Mouse (Mus musculus) neural tube, embryonic 15.5 days (tissue): ENCODE measurements at regions not wholly inside any gene's neighbourhood (a gene's known extent, or its start where the extent isn't known, plus 50 kb on each side); places are given as distances from the start of the nearest gene placed in this dataset.

ENCODE experiments used
- ATAC-seq: fragments of 200-750 bp; cut with Nextera tagmentation; 2 replicates; pipeline ENCODE4 v1.8.0; 2017; ENCODE audit warnings: mild to moderate bottlenecking, moderate TSS enrichment, moderate library complexity; ENCODE audit not compliant: low FRiP score
- H3K27ac ChIP-seq: fragments of 300-500 bp; sonication (generic); replicated peaks from 2 replicates; pipeline ENCODE4 v1.5.1; 2015; ENCODE audit warnings: mild to moderate bottlenecking, inconsistent platforms
- H3K27me3 ChIP-seq: fragments of 300-500 bp; sonication (generic); replicated peaks from 2 replicates; pipeline ENCODE4 v1.6.1; 2015; ENCODE audit warnings: inconsistent platforms
- H3K36me3 ChIP-seq: fragments of 300-500 bp; sonication (generic); 2 replicates; pipeline ENCODE4 v1.6.1; 2015; ENCODE audit warnings: inconsistent platforms
- H3K4me1 ChIP-seq: fragments of 300-500 bp; sonication (generic); 2 replicates; pipeline ENCODE4 v1.6.1; 2015; ENCODE audit warnings: inconsistent platforms
- H3K4me2 ChIP-seq: fragments of 300-500 bp; sonication (generic); 2 replicates; pipeline ENCODE4 v1.6.1; 2015; ENCODE audit warnings: inconsistent platforms, mild to moderate bottlenecking, moderate library complexity
- H3K4me3 ChIP-seq: fragments of 300-500 bp; sonication (generic); replicated peaks from 2 replicates; pipeline ENCODE4 v1.5.1; 2015; ENCODE audit warnings: mild to moderate bottlenecking, inconsistent platforms
- H3K9ac ChIP-seq: fragments of 300-500 bp; sonication (generic); replicated peaks from 2 replicates; pipeline ENCODE4 v1.6.1; 2015; ENCODE audit warnings: mild to moderate bottlenecking, inconsistent platforms
- H3K9me3 ChIP-seq: fragments of 300-500 bp; sonication (generic); replicated peaks from 2 replicates; pipeline ENCODE4 v1.6.1; 2016; ENCODE audit warnings: inconsistent platforms
- WGBS: fragments of 180-500 bp; shearing (Covaris S2); methylation state at CpG from one replicate; pipeline ENCODE4 v1.1.7; 2015; ENCODE audit warnings: mixed read lengths; 5-methylcytosine and 5-hydroxymethylcytosine counted together

- H3K9ac ChIP-seq: peak overlapping the region; percentile 47
- H3K36me3 ChIP-seq: no peaks in the 10 kb centered on the region
- H3K4me1 ChIP-seq: peaks cover 12% of the 10 kb centered on the region
- H3K27me3 ChIP-seq: peaks cover 18% of the 10 kb centered on the region; the same call in 1 of the 2 replicates
- peak overlapping the region; percentile 48; the same call in 1 of the 2 replicates for H3K27ac ChIP-seq
- peak overlapping the region; percentile 70 for H3K4me3 ChIP-seq
- no peaks in the 10 kb centered on the region for H3K9me3 ChIP-seq
- peak overlapping the region; percentile 95 for H3K4me2 ChIP-seq
- under 1% methylated on average over 78 of the region's 80 CpGs for WGBS
- ATAC-seq: peak; percentile 89
Observed at GRCm38 (mm10) chr6:51270216-51271127, 162.0 kb upstream of the Nfe2l3 start.

GRCm38 (mm10) chr6:51271128-51271480 is 161.4 kb upstream of the Nfe2l3 start:
- Histone ChIP-seq H3K4me1 (peaks cover 12% of the 10 kb centered on the region), H3K4me2 (peak overlapping the region; percentile 95), H3K27me3 (peaks cover 18% of the 10 kb centered on the region; the same call in 1 of the 2 replicates), H3K9ac (peak overlapping the region; percentile 47), H3K36me3 (no peaks in the 10 kb centered on the region), H3K9me3 (no peaks in the 10 kb centered on the region), H3K27ac (peak overlapping the region; percentile 33; the same call in 1 of the 2 replicates), H3K4me3 (peak overlapping the region; percentile 70)
- WGBS: 4% methylated on average over 14 of the region's 17 CpGs
- ATAC-seq: peak; percentile 80

GRCm38 (mm10) chr6:51272136-51272736 is 160.2 kb upstream of the Nfe2l3 start:
- H3K9me3 ChIP-seq: no peaks in the 10 kb centered on the region
- H3K36me3 ChIP-seq: no peaks in the 10 kb centered on the region
- H3K4me1 ChIP-seq: peaks cover 12% of the 10 kb centered on the region
- ATAC-seq: 0 out of 2 replicates have a peak, but pooled peaks have one; percentile 21
- no peak overlapping the region for H3K9ac ChIP-seq
- H3K4me3 ChIP-seq: no peak overlapping the region
- no peak overlapping the region for H3K4me2 ChIP-seq
- H3K27ac ChIP-seq: no peak overlapping the region
- peaks cover 18% of the 10 kb centered on the region; the same call in 1 of the 2 replicates for H3K27me3 ChIP-seq
- 77% methylated on average over 19 of the region's 19 CpGs for WGBS

- H3K27me3 ChIP-seq: no peaks in the 10 kb centered on the region
- 85% methylated on average over 10 of the region's 10 CpGs for WGBS
Observed at GRCm38 (mm10) chr6:51279491-51279890, 153.0 kb upstream of the Nfe2l3 start.

GRCm38 (mm10) chr6:51280231-51280630 is 152.2 kb upstream of the Nfe2l3 start:
- Histone ChIP-seq H3K9me3 (no peaks in the 10 kb centered on the region), H3K9ac (no peak overlapping the region), H3K4me2 (no peak overlapping the region), H3K4me1 (no peaks in the 10 kb centered on the region), H3K36me3 (no peaks in the 10 kb centered on the region), H3K4me3 (no peak overlapping the region), H3K27ac (no peak overlapping the region), H3K27me3 (no peaks in the 10 kb centered on the region)
- ATAC-seq: no peak
- 83% methylated on average over 7 of the region's 7 CpGs for WGBS

More at GRCm38 (mm10) chr6:51279491-51279890, 153.0 kb upstream of the Nfe2l3 start:
- H3K9me3 ChIP-seq: no peaks in the 10 kb centered on the region
- no peaks in the 10 kb centered on the region for H3K36me3 ChIP-seq
- no peak for ATAC-seq
- H3K9ac ChIP-seq: no peak overlapping the region
- no peak overlapping the region for H3K4me3 ChIP-seq
- no peak overlapping the region for H3K27ac ChIP-seq
- H3K4me1 ChIP-seq: no peaks in the 10 kb centered on the region
- H3K4me2 ChIP-seq: no peak overlapping the region

- H3K27ac ChIP-seq: no peak overlapping the region
- H3K4me3 ChIP-seq: no peak overlapping the region
- H3K4me2 ChIP-seq: no peak overlapping the region
- 87% methylated on average over 11 of the region's 11 CpGs for WGBS
- no peaks in the 10 kb centered on the region for H3K4me1 ChIP-seq
- no peaks in the 10 kb centered on the region for H3K9me3 ChIP-seq
- H3K27me3 ChIP-seq: no peaks in the 10 kb centered on the region
- no peak overlapping the region for H3K9ac ChIP-seq
- ATAC-seq: no peak
- H3K36me3 ChIP-seq: no peaks in the 10 kb centered on the region
Observed at GRCm38 (mm10) chr6:51283916-51284706, 148.4 kb upstream of the Nfe2l3 start.

GRCm38 (mm10) chr6:51284881-51285280 is 147.6 kb upstream of the Nfe2l3 start:
- no peak for ATAC-seq
- Histone ChIP-seq H3K27ac (no peak overlapping the region), H3K27me3 (no peaks in the 10 kb centered on the region), H3K4me2 (no peak overlapping the region), H3K4me1 (no peaks in the 10 kb centered on the region), H3K4me3 (no peak overlapping the region), H3K9me3 (no peaks in the 10 kb centered on the region), H3K9ac (no peak overlapping the region), H3K36me3 (no peaks in the 10 kb centered on the region)
- WGBS: 82% methylated on average over 9 of the region's 9 CpGs

GRCm38 (mm10) chr6:51286836-51287235 is 145.6 kb upstream of the Nfe2l3 start:
- Histone ChIP-seq H3K9me3 (no peaks in the 10 kb centered on the region), H3K27me3 (no peaks in the 10 kb centered on the region), H3K36me3 (no peaks in the 10 kb centered on the region), H3K27ac (no peak overlapping the region), H3K4me1 (no peaks in the 10 kb centered on the region), H3K4me3 (no peak overlapping the region), H3K4me2 (no peak overlapping the region), H3K9ac (no peak overlapping the region)
- no peak for ATAC-seq
- 76% methylated on average over 2 of the region's 2 CpGs for WGBS

- no peak for ATAC-seq
- H3K9me3 ChIP-seq: no peaks in the 10 kb centered on the region
- H3K9ac ChIP-seq: no peak overlapping the region
- no peak overlapping the region for H3K27ac ChIP-seq
- H3K4me1 ChIP-seq: no peaks in the 10 kb centered on the region
- no peaks in the 10 kb centered on the region for H3K27me3 ChIP-seq
- H3K4me2 ChIP-seq: no peak overlapping the region
- 50% methylated on average over 2 of the region's 2 CpGs for WGBS
- no peak overlapping the region for H3K4me3 ChIP-seq
- no peaks in the 10 kb centered on the region for H3K36me3 ChIP-seq
Observed at GRCm38 (mm10) chr6:51287383-51287782, 145.1 kb upstream of the Nfe2l3 start.

DNA sequence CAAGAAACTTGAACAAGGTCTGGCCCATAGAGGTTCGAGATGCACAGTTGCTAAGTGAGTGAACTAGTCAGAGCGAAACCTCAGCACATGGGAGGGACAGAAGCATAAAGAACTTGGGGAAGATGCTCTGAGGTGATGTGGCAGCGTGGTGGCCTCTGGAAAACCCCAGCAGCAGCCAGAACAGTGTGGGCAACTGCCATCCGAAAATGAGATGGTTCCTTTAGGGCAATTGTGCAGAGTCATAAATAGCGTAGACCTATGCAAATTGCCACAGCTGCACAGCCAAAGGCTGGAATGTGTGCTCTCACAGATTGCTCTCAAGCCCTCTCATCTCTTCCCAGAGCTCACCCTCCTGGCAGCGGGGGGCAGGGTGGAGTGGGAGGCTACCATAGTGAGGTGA is 144.7 kb upstream of the Nfe2l3 start:
- H3K4me1 ChIP-seq: no peaks in the 10 kb centered on the region
- H3K36me3 ChIP-seq: no peaks in the 10 kb centered on the region
- no peak overlapping the region for H3K9ac ChIP-seq
- no peaks in the 10 kb centered on the region for H3K9me3 ChIP-seq
- no peak overlapping the region for H3K27ac ChIP-seq
- no peak for ATAC-seq
- H3K27me3 ChIP-seq: no peaks in the 10 kb centered on the region
- H3K4me2 ChIP-seq: no peak overlapping the region
- 36% methylated on average over 6 of the region's 6 CpGs for WGBS
- no peak overlapping the region for H3K4me3 ChIP-seq

- H3K27me3 ChIP-seq: no peaks in the 10 kb centered on the region
- H3K4me3 ChIP-seq: no peak overlapping the region
- no peak overlapping the region for H3K4me2 ChIP-seq
- H3K27ac ChIP-seq: no peak overlapping the region
- no peaks in the 10 kb centered on the region for H3K9me3 ChIP-seq
- no peaks in the 10 kb centered on the region for H3K36me3 ChIP-seq
- no peak for ATAC-seq
- 72% methylated on average over 7 of the region's 7 CpGs for WGBS
- no peak overlapping the region for H3K9ac ChIP-seq
- no peaks in the 10 kb centered on the region for H3K4me1 ChIP-seq
Observed at GRCm38 (mm10) chr6:51288306-51289066, 144.0 kb upstream of the Nfe2l3 start.
